Mouse (Mus musculus): ENCODE data around the gene Ccdc78.
A peak's percentile ranks its signal among the peaks of the same experiment; 100 is the strongest.
"Not testable (repeated sequence)": the region's sequence is repeated elsewhere in the genome, so short reads cannot be mapped to it uniquely, and the experiment has no call there.

Gene Ccdc78

DNA sequence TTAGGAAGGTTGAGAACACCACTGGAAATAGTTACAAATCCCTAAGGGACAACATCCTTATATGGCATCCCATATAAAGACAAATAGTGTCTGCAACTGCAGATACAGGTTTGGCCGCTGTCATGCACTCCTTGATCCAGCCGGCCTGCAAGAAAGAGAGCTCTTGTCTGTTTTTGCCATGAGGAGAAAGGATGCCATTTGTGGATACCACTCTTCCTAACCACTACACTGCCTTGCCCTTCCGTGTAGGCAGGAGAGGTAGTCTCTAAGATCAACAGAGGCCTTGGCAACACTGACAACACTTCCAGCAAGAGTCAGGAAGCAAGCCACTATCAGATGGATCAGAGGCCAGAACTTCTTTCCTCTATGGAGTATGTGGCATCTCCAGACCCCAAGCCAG, at the start of gene Ccdc78:
TSS of gene Ccdc78 (plus strand) at position 301 of the 400 bp plus-strand sequence.
- DNase-seq (ENCODE audit: low read depth) = no peak

DNA sequence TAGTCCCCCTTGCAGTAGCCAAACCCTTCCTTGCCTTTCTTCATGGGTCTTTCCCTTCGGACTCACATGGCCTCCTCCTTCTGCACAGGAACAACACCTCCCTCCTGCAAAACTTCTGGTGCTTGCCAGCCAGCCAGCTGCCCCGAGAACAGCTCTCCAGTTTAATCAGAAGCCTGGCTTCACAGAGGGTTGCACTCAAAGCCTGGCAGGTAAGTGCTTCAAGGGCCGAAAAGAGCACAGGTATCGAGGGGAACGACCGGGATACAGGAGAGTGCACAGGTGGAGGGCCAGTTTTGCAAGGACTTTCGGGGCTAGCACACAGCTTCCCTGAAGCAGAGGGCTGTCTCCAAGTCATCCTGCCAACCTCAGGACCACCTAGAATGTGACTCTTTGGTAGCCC, 47.5 kb upstream of the Ccdc78 start:
- DNase-seq (ENCODE audit: low read depth) = no peak

DNA sequence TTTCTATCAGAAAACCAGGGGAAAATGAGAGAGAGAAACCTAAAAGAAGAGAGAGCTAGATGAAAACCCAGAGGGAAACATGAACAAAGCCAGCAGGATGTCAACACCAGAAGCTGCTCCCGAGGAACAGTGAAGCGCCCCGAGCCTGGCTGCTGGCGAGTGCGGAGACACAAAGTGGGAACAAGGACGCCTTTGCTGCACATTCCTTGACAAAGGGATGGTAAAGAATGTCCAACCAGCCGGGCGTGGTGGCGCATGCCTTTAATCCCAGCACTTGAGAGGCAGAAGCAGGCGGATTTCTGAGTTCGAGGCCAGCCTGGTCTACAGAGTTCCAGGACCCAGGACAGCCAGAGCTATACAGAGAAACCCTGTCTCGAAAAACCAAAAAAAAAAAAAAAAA, 44.9 kb upstream of the Ccdc78 start:
- DNase-seq (ENCODE audit: low read depth) = not testable (repeated sequence)

DNA sequence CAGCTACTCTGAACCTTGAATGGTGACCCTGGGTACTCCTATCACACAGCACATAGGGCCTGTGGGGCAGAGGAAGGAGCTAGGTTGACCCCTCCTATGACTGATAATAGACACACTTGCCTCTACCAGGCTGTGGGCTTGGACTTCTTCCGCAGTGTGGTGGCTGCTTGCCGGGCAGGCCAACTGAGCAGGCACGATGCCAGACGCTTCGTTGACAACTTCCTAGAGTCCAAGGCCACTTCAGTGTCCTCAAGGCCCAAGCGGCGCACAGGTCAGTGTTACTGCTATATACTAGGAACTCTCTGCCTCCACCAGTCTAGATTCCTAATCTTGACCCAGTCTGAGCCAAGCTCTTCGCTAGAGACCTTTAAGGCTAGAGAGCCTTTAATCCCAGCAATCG, 42.5 kb upstream of the Ccdc78 start:
- DNase-seq (ENCODE audit: low read depth) = no peak

DNA sequence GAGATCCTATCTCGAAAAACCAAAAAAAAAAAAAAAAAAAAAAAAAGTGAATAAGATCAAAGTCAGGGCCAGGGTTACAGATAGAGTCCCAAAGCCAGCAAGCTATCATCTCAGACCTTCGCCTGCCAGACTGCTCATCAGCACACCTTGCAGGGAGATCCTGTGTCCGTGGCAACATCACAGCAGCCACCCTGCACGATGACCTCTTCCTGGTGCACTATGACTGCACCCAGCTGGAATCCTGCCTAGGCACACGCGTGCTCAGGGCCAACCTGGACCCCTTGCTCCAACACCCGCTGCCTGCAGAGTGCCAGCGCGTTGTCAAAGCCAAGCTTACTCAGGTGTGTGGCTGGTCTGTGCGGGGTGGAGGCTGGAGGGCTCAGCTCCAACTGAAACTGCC, 42.1 kb upstream of the Ccdc78 start:
- no peak for DNase-seq (ENCODE audit: low read depth)

DNA sequence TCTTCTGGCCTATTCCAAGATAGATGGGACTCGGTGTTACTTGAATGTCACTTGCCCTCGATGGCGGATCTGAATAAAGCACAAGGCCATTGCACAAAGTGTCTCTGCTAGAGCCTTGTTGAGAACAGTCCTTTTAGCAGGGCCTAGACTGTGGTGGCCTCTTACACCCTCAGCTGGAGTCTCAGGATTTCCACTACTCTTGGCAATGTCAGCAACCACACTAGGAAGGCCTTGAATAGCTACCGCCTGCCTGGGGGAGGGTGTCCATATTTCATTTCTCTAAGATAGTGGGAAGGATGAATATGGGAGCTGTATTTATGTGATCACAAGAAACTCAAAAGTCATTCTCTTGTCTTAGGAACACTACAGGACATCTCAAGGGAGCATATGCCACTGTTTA, 38.1 kb upstream of the Ccdc78 start:
- DNase-seq (ENCODE audit: low read depth) = no peak

DNA sequence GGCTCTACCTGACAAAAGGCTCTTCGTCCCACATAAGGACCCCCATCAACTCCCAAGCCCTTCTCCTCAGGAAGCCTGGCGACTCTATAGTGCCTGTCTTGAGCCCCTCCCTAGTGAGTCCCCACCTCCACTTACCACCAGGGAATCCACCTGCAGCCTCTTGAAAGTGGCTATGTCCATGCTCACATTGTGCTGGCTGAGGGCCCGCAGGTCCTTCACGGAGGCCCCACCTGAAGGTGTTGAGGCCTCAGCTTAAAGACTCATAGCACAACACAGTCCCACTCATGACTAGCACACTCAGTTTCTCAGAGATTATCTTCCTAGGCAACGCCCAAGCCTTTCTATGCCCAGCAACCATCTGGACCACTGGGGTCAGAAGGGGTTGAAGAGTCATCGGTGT, 37.1 kb upstream of the Ccdc78 start:
- DNase-seq (ENCODE audit: low read depth) = no peak

DNA sequence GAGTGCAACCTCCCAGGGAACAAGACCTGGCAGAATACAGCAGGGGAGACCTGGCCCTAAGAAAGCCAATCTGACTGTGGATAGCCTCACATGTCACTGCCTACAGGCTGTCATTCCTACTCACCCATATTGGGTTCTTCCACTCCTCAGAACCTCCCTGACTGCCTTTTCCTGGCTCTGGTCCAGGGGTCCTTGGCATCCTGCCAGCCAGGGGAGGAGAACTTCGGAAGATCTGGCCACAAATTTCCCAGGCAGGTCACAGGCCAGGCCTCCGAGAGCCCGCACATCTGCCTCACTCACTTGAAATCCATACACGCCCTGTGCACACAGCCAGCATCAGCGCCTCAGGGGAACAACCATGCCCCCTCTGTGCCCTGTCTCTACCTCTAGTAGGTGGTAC, 34.9 kb upstream of the Ccdc78 start:
- DNase-seq (ENCODE audit: low read depth) = peak; percentile 90

DNA sequence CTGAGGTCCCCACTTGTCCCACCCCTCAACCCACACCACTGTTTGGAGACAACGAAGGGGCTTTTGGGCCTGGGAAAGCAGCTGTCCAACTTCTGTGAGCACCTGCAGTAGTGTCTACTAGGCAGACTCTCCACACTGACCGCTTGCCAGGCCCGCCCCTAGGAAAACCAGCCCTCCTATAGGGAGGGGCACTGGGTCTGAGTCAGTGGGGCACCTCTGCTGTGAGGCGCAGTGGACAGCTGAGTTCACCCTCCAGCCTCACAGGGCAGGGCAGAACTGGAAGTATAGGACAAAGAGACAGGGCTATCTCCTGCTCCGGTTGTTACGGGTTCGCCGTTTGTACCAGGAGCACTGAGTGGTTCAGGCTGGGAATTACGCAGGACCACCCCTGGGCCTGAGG, 32.1 kb upstream of the Ccdc78 start, which contains the start of gene Msln:
TSS of gene Msln (minus strand) at position 138 of the 400 bp plus-strand sequence.
- peak; percentile 52 for DNase-seq (ENCODE audit: low read depth)

DNA sequence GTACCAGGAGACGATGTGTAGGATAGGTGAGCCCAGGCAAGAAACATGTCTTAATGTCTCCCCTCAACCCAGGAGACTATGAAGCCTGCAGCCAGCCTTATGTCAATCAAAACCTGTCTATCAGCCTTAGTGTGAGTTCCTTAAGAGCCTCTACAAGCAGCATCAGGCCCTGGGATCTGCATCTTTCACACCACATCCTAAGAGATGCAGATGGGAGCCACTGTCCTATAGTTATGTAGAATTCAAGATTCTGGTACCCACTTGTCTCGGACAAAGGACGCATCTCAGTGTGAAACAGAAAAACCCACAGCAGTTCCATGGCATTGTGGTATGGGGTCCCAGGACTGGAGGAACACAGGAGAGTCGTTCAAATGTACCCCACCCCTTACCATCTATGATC, 31.3 kb upstream of the Ccdc78 start:
- DNase-seq (ENCODE audit: low read depth) = no peak

DNA sequence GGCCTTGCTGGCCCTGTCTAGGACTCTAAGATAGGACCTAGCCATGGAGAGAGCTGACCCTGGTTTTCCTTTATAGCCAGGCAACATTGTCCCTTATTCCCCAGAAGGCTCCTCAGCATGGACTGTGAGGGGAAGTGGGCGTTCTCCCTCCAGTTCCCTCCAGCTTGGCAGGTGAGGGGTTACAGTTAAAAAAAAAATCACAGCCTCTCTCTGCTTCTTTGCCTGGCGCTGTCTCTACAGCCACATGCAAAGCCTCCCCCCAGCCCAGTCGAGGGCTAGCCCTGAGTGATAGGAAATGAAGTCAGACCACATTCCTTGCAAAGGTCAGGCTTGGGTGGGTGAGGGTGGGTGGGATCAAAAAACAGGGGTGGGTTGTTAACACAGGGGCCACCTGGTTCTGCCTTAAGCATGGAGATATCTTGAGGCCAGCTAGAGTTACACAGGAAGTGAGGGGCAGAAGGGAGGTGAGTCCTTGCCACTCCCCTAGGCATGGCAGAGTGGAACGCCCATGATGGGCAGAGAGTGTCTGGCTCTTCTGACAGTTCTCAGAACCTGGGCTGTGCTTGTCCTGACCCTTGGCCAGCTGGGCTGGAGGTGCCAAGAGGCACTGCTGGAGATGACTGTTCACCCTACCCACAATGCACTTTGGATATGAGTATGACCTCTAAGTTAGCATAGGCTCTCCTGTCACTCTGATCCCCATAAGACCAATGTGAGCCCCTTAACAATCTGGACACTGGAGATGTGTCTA, 30.6 kb upstream of the Ccdc78 start:
- DNase-seq (ENCODE audit: low read depth) = no peak

DNA sequence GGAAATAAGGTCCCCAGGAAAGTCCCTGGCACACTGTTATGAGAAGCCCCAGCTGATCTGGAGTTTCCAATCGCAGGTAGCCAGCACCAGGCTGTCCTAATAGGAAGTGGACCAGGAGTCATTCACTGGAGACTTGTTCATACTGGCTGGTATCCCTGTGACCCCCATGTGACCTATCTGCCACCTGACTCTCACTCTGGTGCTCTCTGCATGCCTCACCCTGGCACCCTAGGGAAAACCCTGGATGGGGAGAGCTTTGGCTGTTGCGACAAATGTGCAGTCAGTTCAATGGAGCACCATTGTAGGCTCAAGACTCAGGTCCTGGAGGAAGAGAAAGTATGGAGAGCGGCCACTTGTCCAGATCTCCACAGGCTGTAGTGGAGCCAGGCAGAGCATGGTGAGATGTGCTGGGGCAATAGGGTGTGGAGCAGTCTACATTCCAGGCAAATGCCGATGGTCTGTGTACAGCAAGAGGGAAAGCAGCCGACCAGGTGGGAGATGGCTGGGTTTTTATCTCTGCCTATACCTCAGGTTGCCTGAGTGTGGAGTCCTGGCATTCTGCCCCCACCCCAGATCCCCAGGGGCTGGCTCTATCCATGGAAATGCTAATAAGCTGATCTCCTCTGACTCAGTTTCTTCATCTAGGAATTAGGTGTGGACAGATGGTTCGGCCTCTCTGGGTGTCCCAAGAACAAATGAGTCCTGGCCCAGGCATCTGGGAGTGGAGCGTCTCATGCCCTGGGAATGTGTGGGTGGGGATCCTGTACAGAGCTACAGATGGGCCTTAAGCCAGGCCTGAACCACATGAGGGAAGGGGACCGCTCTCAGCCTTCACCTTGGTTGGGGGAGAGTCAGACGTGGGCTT, 29.8 kb upstream of the Ccdc78 start:
- DNase-seq (ENCODE audit: low read depth) = peak; percentile 88

DNA sequence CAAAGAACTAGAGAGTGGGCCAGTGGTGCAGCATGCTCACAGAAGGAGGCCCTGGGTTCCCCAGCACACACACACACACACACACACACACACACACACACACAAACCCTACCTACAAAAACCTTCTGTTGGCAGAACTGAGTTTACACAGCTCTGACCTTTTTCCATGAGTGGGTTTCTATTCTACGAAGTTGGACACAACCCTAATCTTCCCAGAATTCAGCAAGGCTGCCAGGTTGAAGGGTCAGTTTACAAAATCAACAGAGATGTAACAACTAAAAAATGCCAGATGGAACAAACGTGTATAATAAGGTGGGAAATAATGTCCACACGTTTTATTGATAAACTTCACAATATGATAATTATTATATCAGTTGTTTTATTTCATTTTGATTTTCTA, 28.7 kb upstream of the Ccdc78 start:
- DNase-seq (ENCODE audit: low read depth) = peak; percentile 59

DNA sequence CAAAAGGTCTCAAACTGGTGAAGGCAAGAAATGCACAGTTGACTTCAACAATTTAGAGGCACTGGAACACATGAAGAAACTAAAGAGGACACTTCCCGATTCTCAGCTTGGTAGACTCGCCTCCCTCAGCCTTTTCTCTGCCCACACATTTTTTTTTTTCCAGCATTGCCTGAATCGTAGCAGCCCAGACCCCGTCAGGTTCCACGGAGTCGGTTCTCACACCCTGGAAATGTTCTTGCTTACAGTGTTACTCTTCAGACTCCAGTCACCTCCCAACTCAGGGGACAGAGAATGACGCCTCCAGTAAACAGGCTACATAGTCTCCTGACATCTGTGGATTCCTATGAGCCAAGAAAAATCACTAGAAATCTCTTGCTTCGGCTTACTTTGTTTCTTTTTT, 26.2 kb upstream of the Ccdc78 start:
- no peak for DNase-seq (ENCODE audit: low read depth)

DNA sequence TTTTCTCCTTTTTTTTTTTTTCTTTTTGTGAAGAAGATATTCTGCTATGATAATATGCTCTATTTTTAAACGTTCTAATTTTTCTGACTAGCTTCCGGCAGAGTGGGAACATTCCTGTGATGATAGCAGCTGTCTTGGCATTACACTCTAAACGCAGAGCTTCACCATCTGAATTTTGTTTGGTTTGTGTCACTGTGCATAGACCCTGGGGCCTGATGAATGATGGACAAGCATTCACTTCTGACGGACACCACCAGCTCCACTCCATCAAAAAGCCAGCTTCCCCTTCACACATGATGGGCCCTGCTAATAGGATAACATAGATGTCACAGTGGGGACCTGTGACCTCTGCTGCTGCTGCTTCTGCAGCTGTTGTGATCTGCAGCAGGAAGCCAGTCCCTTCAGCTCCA, 24.8 kb upstream of the Ccdc78 start:
- no peak for DNase-seq (ENCODE audit: low read depth)

DNA sequence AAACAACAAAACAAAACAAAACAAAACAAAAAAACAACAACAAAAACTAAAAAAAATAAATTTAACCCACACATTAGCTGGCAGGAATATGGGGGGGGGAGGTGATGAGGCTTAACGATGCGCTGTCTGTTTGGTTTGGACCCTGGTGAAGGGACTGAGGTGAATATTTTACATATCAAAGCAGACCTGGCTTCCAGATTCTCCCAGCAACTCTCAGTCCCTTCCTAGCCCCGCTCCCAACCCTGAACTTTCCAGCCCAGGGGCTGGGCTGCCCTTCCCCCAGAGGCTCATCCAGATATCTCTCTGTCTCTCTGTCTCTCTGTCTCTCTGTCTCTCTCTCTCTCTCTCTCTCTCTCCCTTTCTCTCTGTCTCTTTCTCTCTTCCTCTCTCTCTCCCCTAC, 23.8 kb upstream of the Ccdc78 start:
- DNase-seq (ENCODE audit: low read depth) = no peak

DNA sequence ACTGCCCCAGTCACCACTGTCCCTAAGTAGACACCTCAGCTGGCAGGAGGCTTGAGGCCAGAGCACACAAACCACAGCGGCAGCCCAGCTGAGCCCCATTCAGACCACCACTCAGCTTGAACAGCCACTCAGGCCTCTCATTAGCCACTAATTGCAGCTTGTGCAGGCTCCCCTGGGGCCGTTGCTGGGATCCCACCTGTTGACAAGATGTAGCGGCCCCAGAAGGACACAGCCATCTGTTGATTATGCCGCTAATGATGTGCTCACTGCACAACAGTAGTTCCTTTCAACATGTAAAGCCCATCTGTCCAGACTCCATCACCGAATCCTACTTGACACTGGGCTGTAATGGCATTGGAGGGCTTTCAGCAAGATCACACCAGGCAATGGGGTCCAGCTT, 20.5 kb upstream of the Ccdc78 start:
- no peak for DNase-seq (ENCODE audit: low read depth)

DNA sequence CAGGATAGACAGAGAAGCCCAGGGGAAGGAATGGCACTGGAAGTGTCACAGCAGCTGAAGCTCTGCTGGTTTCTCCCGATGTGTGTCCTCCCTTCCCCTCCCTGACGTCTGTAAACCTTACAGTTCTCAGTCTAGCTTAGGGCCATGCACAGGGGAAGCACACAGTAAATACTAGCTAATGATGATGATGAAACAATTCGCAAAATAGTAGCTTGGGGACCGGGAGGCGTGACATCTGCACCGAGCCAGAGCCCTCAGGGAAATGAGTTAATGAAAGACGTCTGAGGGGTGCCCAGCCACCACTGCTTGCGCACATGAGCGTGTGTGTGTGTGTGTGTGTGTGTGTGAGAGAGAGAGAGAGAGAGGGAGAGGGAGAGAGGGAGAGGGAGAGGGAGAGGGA, 17.0 kb upstream of the Ccdc78 start:
- DNase-seq (ENCODE audit: low read depth) = no peak

DNA sequence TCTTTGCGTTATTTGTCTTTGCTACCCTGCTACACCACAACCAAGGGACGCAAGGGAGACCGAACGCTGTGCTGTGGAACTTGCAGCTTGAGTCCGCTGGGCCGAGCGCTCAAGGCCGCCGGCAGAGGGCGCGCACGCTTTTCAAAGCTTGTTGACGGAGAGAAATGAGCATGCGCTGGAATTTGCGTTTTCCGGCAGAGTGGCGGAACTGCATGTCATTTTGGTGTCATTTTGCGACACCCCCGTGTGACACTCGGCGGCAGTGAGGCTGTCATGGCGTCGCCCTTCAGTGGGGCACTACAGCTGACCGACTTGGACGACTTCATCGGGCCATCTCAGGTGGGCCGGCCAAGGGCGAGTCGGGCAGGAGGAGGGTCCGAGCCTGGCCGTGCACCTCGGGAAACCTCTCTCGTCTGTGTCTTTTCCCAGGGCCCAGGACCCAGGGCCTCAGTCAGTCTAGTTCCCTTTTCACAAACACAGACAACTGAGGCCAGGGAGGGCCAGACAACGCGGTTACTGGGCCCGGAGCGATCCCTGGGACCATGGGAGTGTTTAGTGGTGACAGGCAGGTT, 12.7 kb upstream of the Ccdc78 start, which contains the start of gene Narfl:
TSS of gene Narfl (plus strand) at position 228 of the 572 bp plus-strand sequence.
- peak; percentile 100 for DNase-seq (ENCODE audit: low read depth)

DNA sequence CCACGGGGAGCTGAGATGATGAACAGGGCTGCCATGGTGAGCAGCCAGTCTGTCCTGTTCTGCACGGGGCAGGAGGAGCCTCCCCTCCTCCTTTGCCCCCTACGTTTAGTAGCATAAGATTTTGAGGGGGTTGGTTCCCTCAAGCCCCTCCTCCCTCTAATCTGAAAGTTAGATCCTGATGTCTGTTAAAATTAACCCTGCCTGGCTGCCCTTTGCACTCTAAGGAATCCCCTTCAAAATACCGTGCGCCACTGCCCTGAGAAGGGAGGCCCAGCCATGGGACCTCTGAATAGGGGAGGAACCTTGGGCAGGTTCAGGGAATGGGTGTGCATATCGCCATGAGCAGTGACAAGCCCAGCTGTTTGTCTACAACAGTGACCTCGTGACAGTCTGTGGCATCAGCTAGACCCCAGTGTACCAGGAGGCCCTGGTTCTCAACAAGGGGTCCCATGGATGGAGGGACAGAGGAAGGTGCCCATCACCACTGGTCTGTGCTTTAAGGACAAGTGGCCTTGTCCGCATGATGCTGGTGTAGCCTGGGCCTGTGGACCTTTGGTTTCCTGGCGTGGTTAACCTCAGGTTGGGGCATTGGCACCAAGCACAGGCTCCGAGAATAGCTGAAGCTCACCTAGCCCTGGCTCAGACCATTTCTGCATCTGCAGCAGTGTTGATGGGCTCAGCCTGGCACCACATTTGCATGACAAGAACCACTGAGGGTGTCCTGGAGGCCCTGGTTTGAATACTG, 10.9 kb upstream of the Ccdc78 start:
- no peak for DNase-seq (ENCODE audit: low read depth)

DNA sequence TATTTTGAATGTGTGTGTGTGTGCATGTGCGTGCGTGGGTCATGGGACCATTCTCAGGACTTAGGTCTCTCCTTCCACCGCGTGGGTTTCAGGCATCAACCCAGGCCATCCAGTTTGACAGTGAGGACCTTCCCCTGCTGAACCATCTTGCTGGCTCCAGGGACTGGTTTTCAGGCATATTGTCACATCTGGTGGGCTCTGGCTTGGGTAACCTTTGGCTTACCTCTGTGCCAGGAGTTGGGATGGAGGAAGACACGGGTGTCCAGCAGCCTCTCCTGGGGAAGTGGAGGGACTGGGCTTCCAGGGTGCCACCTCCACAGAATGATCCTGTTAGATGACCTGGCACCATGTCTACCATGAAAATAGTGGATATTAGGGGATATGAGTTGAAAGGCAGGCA, 8.4 kb upstream of the Ccdc78 start:
- DNase-seq (ENCODE audit: low read depth) = no peak

DNA sequence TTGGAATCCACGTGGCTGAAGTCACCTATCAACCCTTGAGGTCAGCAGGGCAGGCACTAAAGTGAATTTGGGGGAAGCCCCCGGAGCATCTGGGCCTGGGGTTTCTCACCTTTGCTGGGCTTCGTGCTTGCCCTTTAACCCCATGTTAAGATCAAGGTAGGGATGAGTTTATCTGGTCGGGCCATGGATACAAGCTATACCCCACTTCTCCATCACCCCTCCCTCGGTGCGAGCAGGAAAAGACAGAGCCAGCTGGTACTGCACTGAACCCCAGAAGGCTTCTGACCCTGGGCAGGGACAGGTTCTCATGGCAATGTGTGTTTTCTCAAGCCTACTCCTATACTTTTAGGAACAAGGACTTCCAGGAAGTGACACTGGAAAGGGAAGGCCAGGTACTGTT, 5.0 kb upstream of the Ccdc78 start:
- no peak for DNase-seq (ENCODE audit: low read depth)
